Mouse (Mus musculus) midbrain, embryonic 12.5 days (tissue): ENCODE data around the gene Sipa1l2. TPM values are rescaled to one million over a fixed set of nuclear protein-coding genes. Genes with fewer than 3 reads are reported as not detected.
A peak's percentile ranks its signal among the peaks of the same experiment; 100 is the strongest.

ENCODE experiments used
- ATAC-seq: fragments of 200-750 bp; cut with Nextera tagmentation; 2 replicates; pipeline ENCODE4 v1.8.0; 2017; ENCODE audit warnings: low read depth, moderate TSS enrichment, moderate library complexity; ENCODE audit not compliant: low FRiP score
- H3K27ac ChIP-seq: fragments of 300-500 bp; sonication (generic); replicated peaks from 2 replicates; pipeline ENCODE4 v1.5.1; 2016; ENCODE audit warnings: mild to moderate bottlenecking
- H3K27me3 ChIP-seq: fragments of 300-500 bp; sonication (generic); 2 replicates; pipeline ENCODE4 v1.6.1; 2016; ENCODE audit warnings: mild to moderate bottlenecking
- H3K36me3 ChIP-seq: fragments of 300-500 bp; sonication (generic); 2 replicates; pipeline ENCODE4 v1.6.1; 2016
- H3K4me1 ChIP-seq: fragments of 300-500 bp; sonication (generic); 2 replicates; pipeline ENCODE4 v1.6.1; 2016
- H3K4me2 ChIP-seq: fragments of 300-500 bp; sonication (generic); replicated peaks from 2 replicates; pipeline ENCODE4 v1.6.1; 2016; ENCODE audit warnings: mild to moderate bottlenecking, moderate library complexity
- H3K4me3 ChIP-seq: fragments of 300-500 bp; sonication (generic); 2 replicates; pipeline ENCODE4 v1.5.1; 2016; ENCODE audit warnings: mild to moderate bottlenecking
- H3K9ac ChIP-seq: fragments of 300-500 bp; sonication (generic); replicated peaks from 2 replicates; pipeline ENCODE4 v1.6.1; 2016; ENCODE audit warnings: mild to moderate bottlenecking, moderate library complexity
- H3K9me3 ChIP-seq: fragments of 300-500 bp; sonication (generic); 2 replicates; pipeline ENCODE4 v1.6.1; 2016; ENCODE audit warnings: mild to moderate bottlenecking
- WGBS: fragments of 180-500 bp; shearing (Covaris S2); methylation state at CpG from one replicate; pipeline ENCODE4 v1.1.7; 2016; 5-methylcytosine and 5-hydroxymethylcytosine counted together
- polyA plus RNA-seq: library from polyadenylated mRNA; unstranded; fragments of >200 nt; fragmentation: Nextera tagmentation; extraction: Ambion mirVana; gene quantifications from 2 replicates; pipeline ENCODE4 v1.2.1, GENCODE M21; 2016

Sipa1l2 gene
- polyA plus RNA-seq, 1 experiment from 2014 or later, result 43.7 TPM

DNA sequence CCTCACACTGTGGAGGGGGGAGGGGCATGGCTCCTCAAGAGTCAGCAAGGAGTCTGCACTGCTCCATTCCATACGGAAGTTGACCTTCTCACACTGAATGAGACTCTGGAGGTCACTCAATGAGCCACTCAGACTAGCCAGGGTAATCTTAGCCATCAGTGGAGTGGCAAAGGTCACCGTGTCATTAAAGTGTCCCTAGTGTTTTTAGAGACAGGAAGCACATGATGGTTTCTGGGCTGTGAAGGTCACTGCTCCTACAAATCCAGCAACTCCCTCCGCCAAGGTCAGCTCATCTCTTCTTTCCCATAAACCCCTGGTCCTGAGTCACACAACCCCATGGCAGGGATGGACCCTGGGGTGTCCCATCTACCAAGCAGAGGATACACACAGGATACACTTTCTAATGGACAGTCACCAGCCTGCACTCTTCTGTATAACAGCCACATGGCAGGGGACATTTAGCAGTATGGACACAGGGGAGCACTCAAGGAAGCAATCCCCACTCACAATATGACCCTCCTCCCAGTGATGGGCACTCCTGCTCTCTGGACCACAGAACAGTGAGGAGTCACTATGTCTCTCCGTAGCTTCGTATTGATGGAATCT is 87.0 kb downstream of the Sipa1l2 start:
- 81% methylated on average over 5 of the region's 5 CpGs for WGBS
- Histone ChIP-seq H3K4me3 (no peak overlapping the region), H3K9ac (no peak overlapping the region), H3K27me3 (peaks cover 5% of the 10 kb centered on the region; the same call in 1 of the 2 replicates), H3K4me2 (no peak overlapping the region), H3K27ac (no peak overlapping the region), H3K36me3 (peaks cover 61% of the 10 kb centered on the region), H3K9me3 (no peaks in the 10 kb centered on the region), H3K4me1 (peaks cover 25% of the 10 kb centered on the region)
- no peak for ATAC-seq

DNA sequence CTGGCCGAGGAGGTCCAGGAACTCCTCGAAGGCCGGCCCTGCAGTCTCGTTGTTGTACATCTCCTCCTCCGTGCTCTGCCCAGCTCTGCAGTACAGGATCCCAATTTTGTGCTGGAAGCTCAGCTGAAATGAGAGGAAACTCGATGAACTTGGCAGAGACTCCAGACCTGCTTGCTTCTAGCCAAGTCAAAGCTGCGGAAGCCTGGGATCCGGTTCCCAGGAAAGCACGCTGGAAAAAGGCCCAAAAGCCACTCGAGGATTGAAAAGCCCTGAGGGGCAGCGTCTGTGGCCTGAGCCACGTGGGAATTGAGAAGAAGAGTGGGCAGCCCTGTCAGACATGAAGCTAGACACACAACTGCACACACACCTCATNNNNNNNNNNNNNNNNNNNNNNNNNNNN is 94.7 kb downstream of the Sipa1l2 start:
- H3K9me3 ChIP-seq, result no peaks in the 10 kb centered on the region
- no peak overlapping the region for H3K4me2 ChIP-seq
- ATAC-seq, result no peak
- H3K27me3 ChIP-seq, result no peaks in the 10 kb centered on the region
- no peak overlapping the region for H3K9ac ChIP-seq
- H3K27ac ChIP-seq, result peak overlapping the region; percentile 46; the same call in 1 of the 2 replicates
- H3K4me3 ChIP-seq, result no peak overlapping the region
- WGBS, result 87% methylated on average over 12 of the region's 12 CpGs
- H3K4me1 ChIP-seq, result peaks cover 9% of the 10 kb centered on the region; the same call in 1 of the 2 replicates
- peaks cover 69% of the 10 kb centered on the region for H3K36me3 ChIP-seq

DNA sequence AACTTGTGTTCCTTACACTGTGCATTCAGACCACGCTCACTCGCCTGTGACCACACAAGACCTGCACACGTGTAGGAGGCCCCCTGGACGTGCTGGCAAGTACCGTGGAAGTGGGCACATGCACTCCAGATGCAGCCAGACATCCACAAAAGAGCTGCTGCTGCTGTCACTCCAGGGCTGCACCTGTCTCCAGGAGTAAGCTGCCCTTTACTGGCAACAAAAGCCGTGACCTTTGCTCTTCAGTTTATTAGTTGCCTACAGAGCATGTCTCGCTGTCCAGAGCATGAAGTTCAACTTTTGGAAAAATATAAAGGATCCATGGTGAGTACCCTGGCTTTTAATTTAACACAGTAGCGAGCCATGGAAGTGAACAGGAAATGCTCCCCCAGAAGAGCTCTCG is 98.2 kb downstream of the Sipa1l2 start:
- Histone ChIP-seq H3K9me3 (no peaks in the 10 kb centered on the region), H3K4me1 (peaks cover 4% of the 10 kb centered on the region; the same call in 1 of the 2 replicates), H3K4me2 (no peak overlapping the region), H3K4me3 (no peak overlapping the region), H3K9ac (no peak overlapping the region), H3K27me3 (no peaks in the 10 kb centered on the region), H3K36me3 (peaks cover 74% of the 10 kb centered on the region), H3K27ac (no peak overlapping the region)
- no peak for ATAC-seq
- 71% methylated on average over 9 of the region's 9 CpGs for WGBS

DNA sequence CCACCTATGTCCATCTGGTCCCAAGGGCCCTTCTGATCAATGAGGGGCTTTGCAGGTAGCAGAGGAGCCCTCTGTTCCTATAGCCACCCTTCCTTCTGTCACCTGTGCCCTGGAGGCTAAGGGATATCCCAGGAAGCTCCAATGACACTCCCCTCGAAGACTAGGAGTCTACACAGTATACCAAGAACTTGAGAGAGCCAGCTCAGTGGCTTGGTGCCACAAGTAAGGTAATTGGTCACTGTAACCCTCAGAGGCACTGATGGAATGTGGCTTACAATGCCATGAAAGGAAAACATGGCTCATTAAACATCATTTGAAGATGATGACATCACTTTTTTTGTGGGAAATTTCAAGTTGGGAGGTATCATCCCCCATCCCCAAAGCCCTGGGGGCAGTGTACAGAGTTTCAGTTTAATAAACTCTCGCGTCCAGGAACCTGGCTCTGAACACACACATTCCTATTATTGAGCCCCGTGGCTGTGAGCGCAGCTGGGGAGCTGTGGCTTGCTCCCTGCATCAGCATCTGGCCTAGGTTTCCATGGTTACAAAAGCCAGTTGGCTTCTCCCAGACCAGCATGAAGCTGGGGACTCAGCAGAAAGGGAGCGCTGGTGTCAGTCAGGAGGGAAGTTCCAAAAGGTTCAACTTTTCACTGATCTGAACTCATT is 104.3 kb downstream of the Sipa1l2 start:
- 17% methylated on average over 6 of the region's 6 CpGs for WGBS
- Histone ChIP-seq H3K4me2 (no peak overlapping the region), H3K36me3 (peaks cover 44% of the 10 kb centered on the region), H3K9ac (no peak overlapping the region), H3K4me3 (no peak overlapping the region), H3K9me3 (no peaks in the 10 kb centered on the region), H3K27me3 (0 out of 2 replicates have a peak, but pooled peaks cover 7% of the 10 kb centered on the region), H3K4me1 (peaks cover 30% of the 10 kb centered on the region), H3K27ac (0 out of 2 replicates have a peak overlapping the region, but pooled peaks have one; percentile 12)
- ATAC-seq, result peak; percentile 72

DNA sequence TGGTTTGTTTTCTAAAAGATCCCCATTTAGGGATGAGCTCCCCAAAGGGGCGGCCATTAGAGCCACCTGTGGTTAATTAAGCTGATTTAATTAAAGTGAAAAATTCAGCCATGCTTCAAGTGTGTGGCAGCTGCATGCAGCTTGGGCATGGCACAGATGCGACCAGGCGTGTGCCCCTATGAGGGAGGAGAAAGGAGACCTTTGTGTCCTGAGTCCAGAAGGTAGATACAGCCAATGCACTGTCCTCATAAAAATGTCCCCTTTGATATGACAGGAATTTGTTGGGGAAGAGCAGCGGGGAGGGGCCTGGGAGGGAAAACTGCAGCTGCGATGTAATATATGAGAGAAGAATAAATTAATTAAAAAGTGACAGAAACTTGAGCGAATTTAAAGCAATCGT is 106.7 kb downstream of the Sipa1l2 start:
- no peak overlapping the region for H3K4me2 ChIP-seq
- H3K9me3 ChIP-seq, result no peaks in the 10 kb centered on the region
- no peak overlapping the region for H3K27ac ChIP-seq
- no peak overlapping the region for H3K9ac ChIP-seq
- ATAC-seq, result no peak
- peaks cover 26% of the 10 kb centered on the region for H3K36me3 ChIP-seq
- H3K4me3 ChIP-seq, result no peak overlapping the region
- WGBS, result 59% methylated on average over 7 of the region's 7 CpGs
- 0 out of 2 replicates have a peak, but pooled peaks cover 7% of the 10 kb centered on the region for H3K27me3 ChIP-seq
- peaks cover 36% of the 10 kb centered on the region for H3K4me1 ChIP-seq

DNA sequence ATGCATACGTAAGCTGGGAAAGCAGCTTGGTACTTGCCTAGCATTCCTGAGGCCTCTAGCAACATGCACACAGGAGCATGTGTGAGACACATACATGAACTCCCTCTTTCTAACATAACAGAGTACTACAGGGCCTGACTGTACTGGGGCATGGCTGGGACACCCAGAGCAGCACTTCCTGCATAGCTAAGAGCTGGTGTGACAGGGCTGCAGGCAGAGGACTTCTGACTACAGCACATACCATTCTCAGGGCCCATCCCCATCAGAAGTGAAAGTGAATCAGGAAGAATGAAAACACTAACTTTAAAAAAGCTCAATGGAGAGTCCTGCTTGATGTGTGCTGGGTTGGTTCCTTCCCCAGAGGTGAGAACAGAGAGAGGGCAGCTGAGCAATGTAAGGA is 108.1 kb downstream of the Sipa1l2 start:
- no peaks in the 10 kb centered on the region for H3K9me3 ChIP-seq
- peaks cover 36% of the 10 kb centered on the region for H3K4me1 ChIP-seq
- WGBS, result 94% methylated on average over 1 of the region's 1 CpGs
- H3K27me3 ChIP-seq, result 0 out of 2 replicates have a peak, but pooled peaks cover 7% of the 10 kb centered on the region
- H3K4me3 ChIP-seq, result no peak overlapping the region
- no peak overlapping the region for H3K4me2 ChIP-seq
- H3K27ac ChIP-seq, result no peak overlapping the region
- no peak for ATAC-seq
- no peak overlapping the region for H3K9ac ChIP-seq
- peaks cover 22% of the 10 kb centered on the region for H3K36me3 ChIP-seq

DNA sequence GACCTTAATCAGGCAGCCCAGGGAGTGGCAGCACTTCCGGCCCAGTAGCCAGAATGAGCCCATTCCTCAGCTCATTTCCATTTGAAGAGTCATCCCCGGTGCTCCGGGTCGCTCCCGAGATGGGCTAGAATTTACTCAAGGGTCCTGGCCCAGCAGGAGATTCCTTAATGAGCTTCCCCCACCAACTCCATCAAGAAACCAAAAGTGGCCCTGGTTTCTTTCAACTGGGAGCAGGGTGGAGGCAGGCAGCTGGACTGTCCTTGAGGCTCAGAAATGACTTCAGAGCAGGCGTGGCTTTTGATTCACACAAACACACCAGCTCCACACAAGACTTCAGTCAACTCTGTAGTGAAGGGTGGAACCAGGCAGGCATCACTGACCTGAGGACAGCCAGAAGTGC is 109.0 kb downstream of the Sipa1l2 start:
- 0 out of 2 replicates have a peak, but pooled peaks cover 7% of the 10 kb centered on the region for H3K27me3 ChIP-seq
- 17% methylated on average over 6 of the region's 6 CpGs for WGBS
- peaks cover 18% of the 10 kb centered on the region for H3K36me3 ChIP-seq
- H3K4me1 ChIP-seq, result peaks cover 29% of the 10 kb centered on the region
- no peak overlapping the region for H3K9ac ChIP-seq
- H3K27ac ChIP-seq, result peak overlapping the region; percentile 49
- H3K4me3 ChIP-seq, result no peak overlapping the region
- no peak overlapping the region for H3K4me2 ChIP-seq
- ATAC-seq, result no peak
- no peaks in the 10 kb centered on the region for H3K9me3 ChIP-seq

DNA sequence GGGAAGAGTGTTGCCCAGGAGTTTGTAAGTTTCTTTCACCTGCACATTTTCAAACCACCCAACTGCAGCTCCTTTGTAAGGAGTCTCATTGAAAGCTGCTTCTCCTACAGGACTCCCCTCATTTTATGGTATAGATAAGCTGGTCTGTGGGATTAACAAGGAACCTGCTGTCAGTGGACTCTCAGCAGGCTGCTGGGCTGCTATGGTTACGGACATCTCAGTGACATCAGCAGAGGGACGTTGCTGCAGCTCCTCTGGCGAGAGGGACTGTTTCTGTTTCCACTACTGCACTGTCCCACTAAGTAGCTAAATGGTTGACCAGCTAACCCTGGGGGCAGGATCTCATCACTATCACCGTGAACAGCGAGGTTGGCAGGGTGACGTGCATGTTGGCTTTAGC is 120.6 kb downstream of the Sipa1l2 start:
- peak overlapping the region; percentile 30; the same call in 1 of the 2 replicates for H3K27ac ChIP-seq
- H3K4me1 ChIP-seq, result peaks cover 9% of the 10 kb centered on the region; the same call in 1 of the 2 replicates
- H3K9me3 ChIP-seq, result no peaks in the 10 kb centered on the region
- WGBS, result 46% methylated on average over 6 of the region's 6 CpGs
- no peak overlapping the region for H3K4me3 ChIP-seq
- H3K27me3 ChIP-seq, result 0 out of 2 replicates have a peak, but pooled peaks cover 3% of the 10 kb centered on the region
- ATAC-seq, result no peak
- H3K9ac ChIP-seq, result no peak overlapping the region
- peaks cover 77% of the 10 kb centered on the region for H3K36me3 ChIP-seq
- H3K4me2 ChIP-seq, result no peak overlapping the region

DNA sequence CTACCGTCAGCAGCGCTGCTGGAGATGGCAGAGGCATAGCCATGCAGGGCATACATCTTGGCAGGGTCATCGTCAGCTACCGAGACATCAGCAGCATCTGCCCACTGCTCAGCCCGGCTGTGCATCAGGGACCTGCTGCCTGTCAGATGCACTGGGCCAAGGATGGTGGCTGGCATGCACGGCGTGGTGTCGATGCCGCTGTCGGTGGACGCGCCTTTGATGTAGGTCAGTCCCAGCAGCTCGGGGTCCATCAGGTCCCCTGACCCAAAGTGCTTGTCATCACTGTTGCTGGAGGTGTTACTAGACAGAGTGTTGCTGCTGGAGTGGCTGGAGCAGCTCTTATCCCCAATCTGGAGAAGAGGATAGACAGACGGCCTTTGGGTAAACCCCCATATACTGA is 122.1 kb downstream of the Sipa1l2 start:
- 98% methylated on average over 14 of the region's 14 CpGs for WGBS
- Histone ChIP-seq H3K27me3 (0 out of 2 replicates have a peak, but pooled peaks cover 3% of the 10 kb centered on the region), H3K27ac (no peak overlapping the region), H3K4me3 (no peak overlapping the region), H3K4me1 (peaks cover 9% of the 10 kb centered on the region; the same call in 1 of the 2 replicates), H3K4me2 (no peak overlapping the region), H3K36me3 (peaks cover 77% of the 10 kb centered on the region), H3K9me3 (no peaks in the 10 kb centered on the region), H3K9ac (no peak overlapping the region)
- ATAC-seq, result no peak

DNA sequence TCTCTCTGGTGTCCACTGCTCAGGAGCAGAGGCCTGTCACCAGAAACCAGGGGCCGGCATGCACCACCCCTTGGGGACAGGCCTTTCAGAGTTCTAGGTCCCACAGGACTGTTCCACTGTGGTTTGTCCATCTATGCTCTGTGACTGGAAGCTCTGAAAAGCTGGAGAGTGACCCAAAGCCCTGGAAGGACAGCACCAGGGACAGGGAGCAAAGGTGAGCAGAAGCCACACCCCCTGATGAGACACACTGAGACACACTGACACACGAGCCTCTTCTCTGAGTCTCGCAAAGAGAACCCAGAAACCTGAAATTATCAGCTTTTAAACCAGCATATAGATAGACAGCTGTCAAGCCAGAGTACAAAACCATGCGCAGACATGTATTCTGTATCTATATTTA is 123.4 kb downstream of the Sipa1l2 start:
- WGBS, result 88% methylated on average over 4 of the region's 4 CpGs
- H3K9ac ChIP-seq, result no peak overlapping the region
- H3K27me3 ChIP-seq, result 0 out of 2 replicates have a peak, but pooled peaks cover 3% of the 10 kb centered on the region
- H3K27ac ChIP-seq, result no peak overlapping the region
- no peak overlapping the region for H3K4me3 ChIP-seq
- no peak for ATAC-seq
- peaks cover 78% of the 10 kb centered on the region for H3K36me3 ChIP-seq
- H3K4me2 ChIP-seq, result no peak overlapping the region
- H3K4me1 ChIP-seq, result peaks cover 9% of the 10 kb centered on the region; the same call in 1 of the 2 replicates
- H3K9me3 ChIP-seq, result no peaks in the 10 kb centered on the region

DNA sequence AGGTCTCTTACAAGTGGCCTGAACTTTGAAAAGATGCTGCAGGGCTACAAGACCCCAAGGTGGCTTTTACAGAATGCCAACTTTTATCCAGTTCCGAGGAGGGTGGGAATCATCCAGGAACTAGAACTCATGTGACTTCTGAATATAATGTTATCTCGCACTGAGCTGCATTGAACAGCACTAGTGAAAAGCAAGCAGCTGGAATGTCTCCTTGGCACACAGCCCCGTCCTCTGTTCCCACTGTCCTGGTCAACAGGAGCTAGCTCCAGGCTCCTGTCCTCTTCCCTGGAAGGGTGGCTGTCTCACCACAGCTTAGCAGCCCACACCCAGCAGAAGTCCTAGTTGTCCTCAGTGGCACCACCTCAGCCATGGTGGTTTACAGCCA is 124.4 kb downstream of the Sipa1l2 start:
- H3K4me1 ChIP-seq, result peaks cover 9% of the 10 kb centered on the region; the same call in 1 of the 2 replicates
- peaks cover 79% of the 10 kb centered on the region for H3K36me3 ChIP-seq
- ATAC-seq, result no peak

More for the DNA sequence above, 124.4 kb downstream of the Sipa1l2 start:
- Histone ChIP-seq H3K9me3 (no peaks in the 10 kb centered on the region), H3K4me3 (no peak overlapping the region), H3K9ac (no peak overlapping the region), H3K27ac (no peak overlapping the region), H3K4me2 (no peak overlapping the region), H3K27me3 (0 out of 2 replicates have a peak, but pooled peaks cover 3% of the 10 kb centered on the region)
- WGBS, result 88% methylated on average over 3 of the region's 3 CpGs
